ENCODE assay signal across 14 mouse cellular contexts in the genomic region with DNA sequence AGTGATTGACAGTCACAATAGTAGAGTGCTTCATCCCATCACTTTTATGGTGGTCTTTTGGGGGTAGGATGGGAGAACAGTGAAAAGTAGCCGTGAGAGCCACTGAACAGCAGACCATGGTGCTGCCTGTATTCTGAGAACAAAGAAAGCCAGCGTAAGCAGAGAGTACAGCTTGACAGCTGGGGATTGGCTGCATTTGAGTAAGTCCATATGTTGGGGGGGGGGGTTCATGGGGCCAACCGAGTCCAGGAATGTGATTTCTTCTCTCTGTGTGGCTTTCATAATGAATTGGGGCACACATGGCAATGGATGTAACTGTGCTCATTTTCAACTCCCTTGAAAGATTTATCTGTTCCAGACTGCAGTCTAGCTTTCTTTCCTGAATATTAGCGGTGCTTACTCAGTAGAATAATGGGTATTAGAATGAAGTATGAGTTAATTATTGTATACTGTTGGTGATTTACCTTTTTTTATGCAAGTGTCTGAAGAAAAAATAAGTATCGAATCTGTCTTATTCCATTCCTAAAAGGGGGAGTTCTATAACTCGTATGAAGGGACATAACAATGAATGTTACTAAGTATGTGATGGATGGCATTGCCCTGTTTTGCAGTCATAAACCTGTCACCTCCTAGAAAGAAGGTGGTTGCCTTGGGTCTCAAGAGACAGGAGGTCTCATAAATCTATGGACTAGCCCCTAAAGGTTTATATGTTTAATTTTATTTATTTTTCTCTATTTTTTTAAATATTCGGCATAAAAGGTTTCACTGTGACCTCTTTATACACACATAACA.
DNase-seq lines count a peak whose midpoint lies in the region; ATAC-seq and TF ChIP-seq lines count a peak whose summit lies in the region.
"Had no signal": no experiment of that assay in that cellular context is flagged by ENCODE, and none has a peak within 500 bp of the region (broad histone marks: within the 10 kb centered on the region; RNA-seq: fewer than 3 reads in every experiment).

No protein-coding gene starts in this region.

- H3K4me2 ChIP-seq in hindbrain, embryonic 12.5 days (replicated peaks), result no peak overlapping the region
- H3K4me2 ChIP-seq in embryonic facial prominence, embryonic 14.5 days (ENCODE audit: low read depth, low read length), result no peak overlapping the region
- H3K4me2 ChIP-seq in limb, embryonic 13.5 days (replicated peaks), result 0 out of 2 replicates have a peak overlapping the region, but pooled peaks have one; percentile 9
- H3K4me2 ChIP-seq in liver, embryonic 12.5 days, result no peak overlapping the region
- H3K4me2 ChIP-seq in stomach, postnatal 0 days (replicated peaks; ENCODE audit: low read depth), result no peak overlapping the region

- H3K27me3 ChIP-seq in hindbrain, embryonic 10.5 days (ENCODE audit: insufficient read depth, poor library complexity, severe bottlenecking), result no peaks in the 10 kb centered on the region
- no peaks in the 10 kb centered on the region for H3K27me3 ChIP-seq in hindbrain, embryonic 12.5 days
- H3K27me3 ChIP-seq in embryonic facial prominence, embryonic 14.5 days (replicated peaks; ENCODE audit: control insufficient read depth, insufficient read depth, low read length), result no peaks in the 10 kb centered on the region
- H3K27me3 ChIP-seq in limb, embryonic 13.5 days, result no peaks in the 10 kb centered on the region
- H3K27me3 ChIP-seq in liver, embryonic 12.5 days (replicated peaks), result no peaks in the 10 kb centered on the region
- H3K27me3 ChIP-seq in stomach, postnatal 0 days (ENCODE audit: control insufficient read depth, insufficient read depth, low read length), result no peaks in the 10 kb centered on the region

- no peak for TF ChIP-seq EP300 in stomach, postnatal 0 days (optimal IDR thresholded peaks at IDR 0.05)

- 65% methylated on average over 7 of the region's 7 CpGs for WGBS in hindbrain, embryonic 10.5 days
- 58% methylated on average over 7 of the region's 7 CpGs for WGBS in hindbrain, embryonic 12.5 days
- 50% methylated on average over 7 of the region's 7 CpGs for WGBS in embryonic facial prominence, embryonic 14.5 days
- 24% methylated on average over 7 of the region's 7 CpGs for WGBS in limb, embryonic 13.5 days
- WGBS in liver, embryonic 12.5 days (ENCODE audit: insufficient replicate concordance), result 64% methylated on average over 7 of the region's 7 CpGs
- 61% methylated on average over 7 of the region's 7 CpGs for WGBS in stomach, postnatal 0 days

- peak; percentile 19 for DNase-seq in hindbrain, embryonic 10.5 days (ENCODE audit: low spot score)
- peak; percentile 65 for DNase-seq in embryo, embryonic 10.5 days (ENCODE audit: low spot score)
- DNase-seq in embryonic facial prominence, embryonic 14.5 days (ENCODE audit: low spot score), result peak; percentile 63
- DNase-seq in gastrocnemius, postnatal 14 days, result no peak
- no peak for DNase-seq in stomach, postnatal 0 days (ENCODE audit: low spot score)
- DNase-seq: cerebellum, adult 9-11 months; heart, postnatal 14 days; kidney, adult 8-10 months; lung, postnatal 14 days; thymus, postnatal 4 days had no signal

- H3K27ac ChIP-seq in hindbrain, embryonic 10.5 days, result peak overlapping the region; percentile 35; the same call in 1 of the 2 replicates
- H3K27ac ChIP-seq in hindbrain, embryonic 12.5 days, result no peak overlapping the region
- H3K27ac ChIP-seq in embryonic facial prominence, embryonic 14.5 days (replicated peaks; ENCODE audit: low read depth, low read length), result 0 out of 2 replicates have a peak overlapping the region, but pooled peaks have one; percentile 13
- peak overlapping the region; percentile 39; the same call in 1 of the 2 replicates for H3K27ac ChIP-seq in limb, embryonic 13.5 days
- H3K27ac ChIP-seq in liver, embryonic 12.5 days, result no peak overlapping the region
- no peak overlapping the region for H3K27ac ChIP-seq in stomach, postnatal 0 days (replicated peaks)

- H3K4me3 ChIP-seq in hindbrain, embryonic 10.5 days, result no peak overlapping the region
- H3K4me3 ChIP-seq in hindbrain, embryonic 12.5 days, result no peak overlapping the region
- H3K4me3 ChIP-seq in embryonic facial prominence, embryonic 14.5 days (ENCODE audit: low read depth, low read length), result no peak overlapping the region
- H3K4me3 ChIP-seq in limb, embryonic 13.5 days, result no peak overlapping the region
- H3K4me3 ChIP-seq in liver, embryonic 12.5 days, result no peak overlapping the region
- H3K4me3 ChIP-seq in stomach, postnatal 0 days (ENCODE audit: low read depth, low read length), result no peak overlapping the region

- H3K9me3 ChIP-seq in hindbrain, embryonic 10.5 days, result no peaks in the 10 kb centered on the region
- H3K9me3 ChIP-seq in hindbrain, embryonic 12.5 days (replicated peaks), result no peaks in the 10 kb centered on the region
- H3K9me3 ChIP-seq in embryonic facial prominence, embryonic 14.5 days (ENCODE audit: control insufficient read depth, low read length), result no peaks in the 10 kb centered on the region
- no peaks in the 10 kb centered on the region for H3K9me3 ChIP-seq in limb, embryonic 13.5 days
- H3K9me3 ChIP-seq in liver, embryonic 12.5 days (replicated peaks), result no peaks in the 10 kb centered on the region
- no peaks in the 10 kb centered on the region for H3K9me3 ChIP-seq in stomach, postnatal 0 days (ENCODE audit: control insufficient read depth, low read length)

- H3K4me1 ChIP-seq in hindbrain, embryonic 10.5 days (replicated peaks), result 0 out of 2 replicates have a peak, but pooled peaks cover 3% of the 10 kb centered on the region
- no peaks in the 10 kb centered on the region for H3K4me1 ChIP-seq in hindbrain, embryonic 12.5 days
- peaks cover 6% of the 10 kb centered on the region; the same call in 1 of the 2 replicates for H3K4me1 ChIP-seq in embryonic facial prominence, embryonic 14.5 days (ENCODE audit: control insufficient read depth, insufficient read depth, low read length)
- H3K4me1 ChIP-seq in limb, embryonic 13.5 days, result peaks cover 22% of the 10 kb centered on the region
- H3K4me1 ChIP-seq in liver, embryonic 12.5 days, result no peaks in the 10 kb centered on the region
- no peaks in the 10 kb centered on the region for H3K4me1 ChIP-seq in stomach, postnatal 0 days (replicated peaks; ENCODE audit: control insufficient read depth, insufficient read depth)

- ATAC-seq in hindbrain, embryonic 12.5 days (ENCODE audit: low FRiP score), result no peak
- ATAC-seq in embryonic facial prominence, embryonic 14.5 days (ENCODE audit: low read depth), result peak; percentile 67; the same call in 1 of the 2 replicates
- peak; percentile 71 for ATAC-seq in limb, embryonic 13.5 days (ENCODE audit: low FRiP score, low read depth)
- ATAC-seq in liver, embryonic 12.5 days, result no peak
- no peak for ATAC-seq in stomach, postnatal 0 days (ENCODE audit: low FRiP score, low TSS enrichment)
- ATAC-seq: activated CD4-positive, CD25-positive, alpha-beta regulatory T cell, adult 4 months had no signal

- intact Hi-C loops in gastrocnemius, postnatal 14 days (cut with DNase I; ENCODE audit: low total_unique reads), result no loop called here

- H3K9ac ChIP-seq in hindbrain, embryonic 12.5 days, result no peak overlapping the region
- no peak overlapping the region for H3K9ac ChIP-seq in embryonic facial prominence, embryonic 14.5 days (ENCODE audit: low read depth, low read length)
- no peak overlapping the region for H3K9ac ChIP-seq in limb, embryonic 13.5 days
- H3K9ac ChIP-seq in liver, embryonic 12.5 days, result no peak overlapping the region
- H3K9ac ChIP-seq in stomach, postnatal 0 days (ENCODE audit: low read length), result no peak overlapping the region

- no peaks in the 10 kb centered on the region for H3K36me3 ChIP-seq in hindbrain, embryonic 10.5 days
- H3K36me3 ChIP-seq in hindbrain, embryonic 12.5 days, result no peaks in the 10 kb centered on the region
- no peaks in the 10 kb centered on the region for H3K36me3 ChIP-seq in embryonic facial prominence, embryonic 14.5 days (ENCODE audit: control insufficient read depth, insufficient read depth, low read length)
- H3K36me3 ChIP-seq in limb, embryonic 13.5 days, result no peaks in the 10 kb centered on the region
- H3K36me3 ChIP-seq in liver, embryonic 12.5 days, result no peaks in the 10 kb centered on the region
- H3K36me3 ChIP-seq in stomach, postnatal 0 days (ENCODE audit: control insufficient read depth, insufficient read depth, low read length), result no peaks in the 10 kb centered on the region

- TF ChIP-seq CTCF in stomach, postnatal 0 days (IDR thresholded peaks at IDR 0.05; ENCODE audit: low read depth), result no peak

Comparison
In these comparisons a context has a peak if more than half of its experiments do, and no peak if none do; other contexts are left out.
1. H3K27ac ChIP-seq: peak in hindbrain, embryonic 10.5 days (single experiment), embryonic facial prominence, embryonic 14.5 days (single experiment) and limb, embryonic 13.5 days (single experiment); none in hindbrain, embryonic 12.5 days (single experiment), liver, embryonic 12.5 days (single experiment) and stomach, postnatal 0 days (single experiment).
2. DNase-seq: peak in hindbrain, embryonic 10.5 days (single experiment), embryo, embryonic 10.5 days (single experiment) and embryonic facial prominence, embryonic 14.5 days (single experiment); none in gastrocnemius, postnatal 14 days (single experiment) and stomach, postnatal 0 days (single experiment).
3. ATAC-seq: peak in embryonic facial prominence, embryonic 14.5 days (single experiment) and limb, embryonic 13.5 days (single experiment); none in hindbrain, embryonic 12.5 days (single experiment), liver, embryonic 12.5 days (single experiment) and stomach, postnatal 0 days (single experiment).